Mouse (Mus musculus): ENCODE data around the gene Mrpl1.

The Mrpl1 gene

GRCm38 (mm10) chr5:96207531-96207930 is 1.8 kb upstream of the Mrpl1 start:
- no peak for DNase-seq (ENCODE audit: low spot score in 2 of 2)

- DNase-seq (ENCODE audit: low spot score in 2 of 2) = no peak
Measured at GRCm38 (mm10) chr5:96208543-96208942, 750 bp upstream of the Mrpl1 start.

- DNase-seq (ENCODE audit: low spot score in 2 of 2) = peak; percentile 87 to 92
Measured at GRCm38 (mm10) chr5:96209916-96210583, 757 bp downstream of the Mrpl1 start.

GRCm38 (mm10) chr5:96218648-96219047 is 9.4 kb downstream of the Mrpl1 start:
- DNase-seq (ENCODE audit: low spot score in 2 of 2) = no peak

- no peak for DNase-seq (ENCODE audit: low spot score in 2 of 2)
Measured at GRCm38 (mm10) chr5:96219512-96219911, 10.2 kb downstream of the Mrpl1 start.

- no peak for DNase-seq (ENCODE audit: low spot score in 2 of 2)
Measured at GRCm38 (mm10) chr5:96221298-96221697, 12.0 kb downstream of the Mrpl1 start.

GRCm38 (mm10) chr5:96221812-96222585 is 12.7 kb downstream of the Mrpl1 start:
- DNase-seq (ENCODE audit: low spot score in 2 of 2) = no peak

- DNase-seq (ENCODE audit: low spot score in 2 of 2) = no peak
Measured at GRCm38 (mm10) chr5:96222964-96223363, 13.7 kb downstream of the Mrpl1 start.

GRCm38 (mm10) chr5:96226490-96226889 is 17.2 kb downstream of the Mrpl1 start:
- no peak for DNase-seq (ENCODE audit: low spot score in 2 of 2)

- no peak for DNase-seq (ENCODE audit: low spot score in 2 of 2)
Measured at GRCm38 (mm10) chr5:96228967-96229366, 19.7 kb downstream of the Mrpl1 start.

GRCm38 (mm10) chr5:96238797-96239196 is 29.5 kb downstream of the Mrpl1 start:
- DNase-seq (ENCODE audit: low spot score in 2 of 2) = no peak

- no peak for DNase-seq (ENCODE audit: low spot score in 2 of 2)
Measured at GRCm38 (mm10) chr5:96240856-96241255, 31.6 kb downstream of the Mrpl1 start.

GRCm38 (mm10) chr5:96244511-96244910 is 35.2 kb downstream of the Mrpl1 start:
- DNase-seq (ENCODE audit: low spot score in 2 of 2) = no peak

- no peak for DNase-seq (ENCODE audit: low spot score in 2 of 2)
Measured at GRCm38 (mm10) chr5:96253995-96254394, 44.7 kb downstream of the Mrpl1 start.

GRCm38 (mm10) chr5:96255166-96255565 is 45.9 kb downstream of the Mrpl1 start:
- DNase-seq (ENCODE audit: low spot score in 2 of 2) = no peak

- DNase-seq (ENCODE audit: low spot score in 2 of 2) = no peak
Measured at GRCm38 (mm10) chr5:96258210-96258609, 48.9 kb downstream of the Mrpl1 start.

GRCm38 (mm10) chr5:96267017-96267702 is 57.9 kb downstream of the Mrpl1 start:
- peak in 1 of 2 experiments; percentile 75 for DNase-seq (ENCODE audit: low spot score in 2 of 2)

GRCm38 (mm10) chr5:96271070-96271469 is 61.8 kb downstream of the Mrpl1 start:
- DNase-seq (ENCODE audit: low spot score in 2 of 2) = no peak

- DNase-seq (ENCODE audit: low spot score in 2 of 2) = no peak
Measured at GRCm38 (mm10) chr5:96305786-96306185, 96.5 kb downstream of the Mrpl1 start.

- DNase-seq (ENCODE audit: low spot score in 2 of 2) = no peak
Measured at GRCm38 (mm10) chr5:96306271-96306670, 97.0 kb downstream of the Mrpl1 start.

- no peak for DNase-seq (ENCODE audit: low spot score in 2 of 2)
Measured at GRCm38 (mm10) chr5:96306826-96307225, 97.5 kb downstream of the Mrpl1 start.

GRCm38 (mm10) chr5:96308086-96308485 is 98.8 kb downstream of the Mrpl1 start:
- no peak for DNase-seq (ENCODE audit: low spot score in 2 of 2)

GRCm38 (mm10) chr5:96308645-96309044 is 99.4 kb downstream of the Mrpl1 start:
- DNase-seq (ENCODE audit: low spot score in 2 of 2) = no peak

All from urinary bladder, postnatal 4 days (tissue).